ENCODE assay signal across 9 mouse cellular contexts in genomic region chr14:14634021-14634420, GRCm38 (mm10).
DNase-seq lines count a peak whose midpoint lies in the region; ATAC-seq lines count a peak whose summit lies in the region.
"Had no signal": no experiment of that assay in that cellular context is flagged by ENCODE, and none has a peak within 500 bp of the region (broad histone marks: within the 10 kb centered on the region; RNA-seq: fewer than 3 reads in every experiment).

No protein-coding gene starts in this region.

- intact Hi-C loops in left cerebral cortex, postnatal 14 days (cut with DNase I): no loop called here

- WGBS in kidney, embryonic 16.5 days: 29% methylated on average over 2 of the region's 2 CpGs
- WGBS in embryonic facial prominence, embryonic 14.5 days: 22% methylated on average over 2 of the region's 2 CpGs

- no peak overlapping the region for H3K27ac ChIP-seq in kidney, embryonic 16.5 days (ENCODE audit: low read length)
- no peak overlapping the region for H3K27ac ChIP-seq in embryonic facial prominence, embryonic 14.5 days (replicated peaks; ENCODE audit: low read depth, low read length)
- H3K27ac ChIP-seq: midbrain, embryonic 12.5 days had no signal

- no peak for DNase-seq in kidney, postnatal 36 days
- DNase-seq in 416B (ENCODE audit: low read depth): peak; percentile 65
- DNase-seq in CD4-positive helper T cell, adult 2 months (ENCODE audit: low read depth, low spot score): peak; percentile 15
- no peak for DNase-seq in embryonic facial prominence, embryonic 14.5 days (ENCODE audit: low spot score)
- DNase-seq in frontal cortex, postnatal 25 days (ENCODE audit: low spot score in 2 of 2): no peak
- no peak for DNase-seq in adrenal gland, adult 2 months
- no peak for DNase-seq in left cerebral cortex, postnatal 14 days (ENCODE audit: low spot score in 2 of 2)

- no peak overlapping the region for H3K4me3 ChIP-seq in kidney, embryonic 16.5 days (ENCODE audit: low read length)
- H3K4me3 ChIP-seq in embryonic facial prominence, embryonic 14.5 days (ENCODE audit: low read depth, low read length): no peak overlapping the region

- no peaks in the 10 kb centered on the region for H3K27me3 ChIP-seq in kidney, embryonic 16.5 days (ENCODE audit: insufficient read depth, low read length)
- no peaks in the 10 kb centered on the region for H3K27me3 ChIP-seq in embryonic facial prominence, embryonic 14.5 days (replicated peaks; ENCODE audit: control insufficient read depth, insufficient read depth, low read length)
- H3K27me3 ChIP-seq: midbrain, embryonic 12.5 days had no signal

- no peaks in the 10 kb centered on the region for H3K9me3 ChIP-seq in kidney, embryonic 16.5 days (ENCODE audit: low read length)
- no peaks in the 10 kb centered on the region for H3K9me3 ChIP-seq in embryonic facial prominence, embryonic 14.5 days (ENCODE audit: control insufficient read depth, low read length)
- H3K9me3 ChIP-seq: midbrain, embryonic 12.5 days had no signal

- H3K36me3 ChIP-seq in kidney, embryonic 16.5 days (ENCODE audit: insufficient read depth, low read length): no peaks in the 10 kb centered on the region
- H3K36me3 ChIP-seq in embryonic facial prominence, embryonic 14.5 days (ENCODE audit: control insufficient read depth, insufficient read depth, low read length): no peaks in the 10 kb centered on the region
- H3K36me3 ChIP-seq: midbrain, embryonic 12.5 days had no signal

- H3K9ac ChIP-seq in kidney, embryonic 16.5 days (replicated peaks; ENCODE audit: low read length): no peak overlapping the region
- no peak overlapping the region for H3K9ac ChIP-seq in embryonic facial prominence, embryonic 14.5 days (ENCODE audit: low read depth, low read length)
- H3K9ac ChIP-seq: midbrain, embryonic 12.5 days had no signal

- ATAC-seq in kidney, embryonic 16.5 days (ENCODE audit: low FRiP score, low TSS enrichment): no peak
- ATAC-seq in embryonic facial prominence, embryonic 14.5 days (ENCODE audit: low read depth): no peak

- 0 out of 2 replicates have a peak overlapping the region, but pooled peaks have one; percentile 67 for H3K4me2 ChIP-seq in kidney, embryonic 16.5 days (replicated peaks; ENCODE audit: low read depth, low read length)
- peak overlapping the region; percentile 74 for H3K4me2 ChIP-seq in embryonic facial prominence, embryonic 14.5 days (ENCODE audit: low read depth, low read length)

- peaks cover 21% of the 10 kb centered on the region for H3K4me1 ChIP-seq in kidney, embryonic 16.5 days (ENCODE audit: insufficient read depth, low read length)
- peaks cover 17% of the 10 kb centered on the region for H3K4me1 ChIP-seq in embryonic facial prominence, embryonic 14.5 days (ENCODE audit: control insufficient read depth, insufficient read depth, low read length)

Comparison
In these comparisons a context has a peak if more than half of its experiments do, and no peak if none do; other contexts are left out.
1. DNase-seq: peak in 416B (single experiment) and CD4-positive helper T cell, adult 2 months (single experiment); none in kidney, postnatal 36 days (0 of 2), embryonic facial prominence, embryonic 14.5 days (single experiment), frontal cortex, postnatal 25 days (0 of 2), adrenal gland, adult 2 months (single experiment) and left cerebral cortex, postnatal 14 days (0 of 2).